Mouse (Mus musculus): ENCODE results near the gene Eif4g2. TPM values are rescaled to one million over a fixed set of nuclear protein-coding genes. Genes with fewer than 3 reads are reported as not detected.

Eif4g2 gene
- 352 and 517 TPM in 2 replicates for polyA plus RNA-seq (2012; ENCODE audit: insufficient read depth, low replicate concordance)

DNA sequence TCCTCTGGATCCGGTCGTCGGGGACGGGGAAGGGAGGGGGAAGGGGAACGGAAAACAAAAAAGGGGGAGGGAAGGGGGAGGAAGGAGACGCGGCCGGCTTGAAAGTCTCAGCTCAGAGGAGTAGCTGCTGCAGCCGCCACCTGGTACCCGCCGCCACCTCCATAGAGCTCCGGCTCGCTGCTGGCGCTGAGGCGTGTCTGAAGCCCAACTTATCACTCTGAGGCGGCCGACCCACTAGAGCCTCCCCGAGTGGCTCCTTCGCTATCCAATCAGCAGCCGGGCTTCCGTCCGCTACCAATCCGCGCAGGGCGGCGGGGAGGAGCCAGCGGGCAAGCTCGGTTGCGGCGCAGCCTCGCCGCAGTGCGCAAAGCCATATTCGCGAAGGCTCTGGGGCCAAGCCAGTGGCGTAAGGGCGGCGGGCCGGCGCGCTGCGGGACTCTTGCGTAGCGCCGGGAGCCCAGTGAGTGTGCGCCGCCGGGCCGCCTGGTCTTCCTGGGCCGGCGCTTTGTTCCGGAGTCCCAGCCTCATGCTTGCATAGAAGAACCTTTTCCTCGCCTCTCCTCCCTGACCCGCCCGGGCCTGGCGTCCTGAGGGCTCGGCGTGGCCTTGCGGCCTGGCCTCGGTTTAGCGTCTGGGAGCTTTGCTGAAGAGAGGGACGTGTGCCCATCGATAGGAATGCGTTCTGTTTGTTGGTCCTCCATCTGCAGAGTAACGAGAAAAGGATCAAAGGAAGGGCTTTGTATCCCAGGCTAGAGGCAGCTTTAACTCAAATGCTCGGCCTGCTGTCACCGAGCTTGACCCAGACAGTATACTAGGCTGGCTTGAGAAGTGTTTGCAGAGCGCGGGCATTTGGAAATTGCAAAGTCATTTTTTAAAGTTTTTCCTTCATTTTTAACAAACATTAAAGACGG is at the start of gene Eif4g2:
Eif4g2 (minus strand) TSS at position 209 of the 911 bp plus-strand sequence.
- H3K4me3 ChIP-seq (replicated peaks), result peak within 1 kb of the TSS; percentile 97
- no peaks in the 10 kb centered on the region for H3K27me3 ChIP-seq (replicated peaks)
- peaks cover 32% of the 10 kb centered on the region for H3K4me1 ChIP-seq
- TF ChIP-seq GATA1 (IDR thresholded peaks at IDR 0.05; ENCODE audit: borderline replicate concordance, low read length) (no peak), FLI1 (IDR thresholded peaks at IDR 0.05; ENCODE audit: low read length) (no peak)
- H3K9me3 ChIP-seq, result no peaks in the 10 kb centered on the region
- peaks cover 42% of the 10 kb centered on the region for H3K36me3 ChIP-seq (replicated peaks; ENCODE audit: low read length)

DNA sequence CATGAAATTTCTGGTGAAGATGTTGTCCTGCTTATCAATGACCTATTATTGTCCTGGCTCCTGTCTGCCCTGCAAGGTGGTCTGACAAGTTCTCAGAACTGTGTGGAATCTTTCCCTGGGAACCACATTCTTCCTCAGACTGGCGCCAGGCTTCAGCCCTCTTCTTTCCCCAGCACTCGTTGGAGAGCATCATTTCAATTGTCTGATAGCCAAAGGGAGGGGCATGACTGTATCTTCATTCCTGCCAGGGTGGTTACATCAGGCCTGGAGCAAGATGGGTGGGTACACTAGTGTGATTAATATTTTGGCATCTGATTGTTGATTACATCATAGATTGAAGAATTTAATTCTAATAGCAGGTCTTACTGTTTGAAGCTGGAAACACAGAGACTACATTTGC is 49.8 kb upstream of the Eif4g2 start:
- Histone ChIP-seq H3K4me1 (peaks cover 4% of the 10 kb centered on the region), H3K4me3 (replicated peaks) (no peak overlapping the region), H3K36me3 (replicated peaks; ENCODE audit: low read length) (no peaks in the 10 kb centered on the region), H3K9me3 (peaks cover 12% of the 10 kb centered on the region; the same call in 1 of the 2 replicates), H3K27me3 (replicated peaks) (peaks cover 8% of the 10 kb centered on the region)
- TF ChIP-seq FLI1 (IDR thresholded peaks at IDR 0.05; ENCODE audit: low read length) (no peak), GATA1 (IDR thresholded peaks at IDR 0.05; ENCODE audit: borderline replicate concordance, low read length) (no peak)

DNA sequence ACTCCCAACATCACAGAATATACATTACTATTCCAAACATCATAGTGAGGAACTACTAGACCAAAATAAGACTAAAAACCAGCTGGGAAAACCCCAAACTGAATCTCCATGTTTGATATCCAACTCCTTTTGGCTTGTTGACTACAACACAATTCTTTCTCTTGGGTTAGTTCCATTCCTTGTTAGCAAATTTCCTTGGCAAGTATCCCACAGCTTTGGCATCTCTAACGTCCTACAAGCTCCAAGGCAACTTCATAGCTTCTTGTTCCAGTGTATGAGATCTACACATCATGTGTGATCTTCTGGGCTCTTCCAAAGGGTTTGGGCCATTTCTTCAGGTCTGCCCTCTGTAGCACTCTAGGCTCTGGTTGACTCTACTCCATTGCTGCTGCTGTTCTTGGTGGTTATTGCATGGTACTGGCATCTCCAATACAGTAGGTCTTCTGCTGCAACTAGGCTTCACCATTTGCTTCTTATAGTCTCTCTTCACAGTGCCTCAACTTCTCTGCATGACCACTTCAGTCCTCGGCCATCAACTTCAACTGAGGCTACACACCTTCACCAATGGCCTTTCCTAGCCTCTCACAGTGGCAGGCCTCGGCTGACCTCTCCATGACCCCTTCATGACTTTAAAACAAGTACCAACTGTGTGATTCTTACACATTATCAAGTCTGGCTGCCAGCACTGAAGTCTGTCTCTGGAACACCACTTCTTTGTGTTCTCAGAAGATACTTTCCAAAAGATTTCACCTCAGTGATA is 44.0 kb upstream of the Eif4g2 start:
- no peaks in the 10 kb centered on the region for H3K36me3 ChIP-seq (replicated peaks; ENCODE audit: low read length)
- H3K27me3 ChIP-seq (replicated peaks), result peaks cover 1% of the 10 kb centered on the region
- H3K4me1 ChIP-seq, result peaks cover 8% of the 10 kb centered on the region
- TF ChIP-seq FLI1 (IDR thresholded peaks at IDR 0.05; ENCODE audit: low read length) (no peak), GATA1 (IDR thresholded peaks at IDR 0.05; ENCODE audit: borderline replicate concordance, low read length) (no peak)
- H3K9me3 ChIP-seq, result peaks cover 12% of the 10 kb centered on the region; the same call in 1 of the 2 replicates
- H3K4me3 ChIP-seq (replicated peaks), result no peak overlapping the region

DNA sequence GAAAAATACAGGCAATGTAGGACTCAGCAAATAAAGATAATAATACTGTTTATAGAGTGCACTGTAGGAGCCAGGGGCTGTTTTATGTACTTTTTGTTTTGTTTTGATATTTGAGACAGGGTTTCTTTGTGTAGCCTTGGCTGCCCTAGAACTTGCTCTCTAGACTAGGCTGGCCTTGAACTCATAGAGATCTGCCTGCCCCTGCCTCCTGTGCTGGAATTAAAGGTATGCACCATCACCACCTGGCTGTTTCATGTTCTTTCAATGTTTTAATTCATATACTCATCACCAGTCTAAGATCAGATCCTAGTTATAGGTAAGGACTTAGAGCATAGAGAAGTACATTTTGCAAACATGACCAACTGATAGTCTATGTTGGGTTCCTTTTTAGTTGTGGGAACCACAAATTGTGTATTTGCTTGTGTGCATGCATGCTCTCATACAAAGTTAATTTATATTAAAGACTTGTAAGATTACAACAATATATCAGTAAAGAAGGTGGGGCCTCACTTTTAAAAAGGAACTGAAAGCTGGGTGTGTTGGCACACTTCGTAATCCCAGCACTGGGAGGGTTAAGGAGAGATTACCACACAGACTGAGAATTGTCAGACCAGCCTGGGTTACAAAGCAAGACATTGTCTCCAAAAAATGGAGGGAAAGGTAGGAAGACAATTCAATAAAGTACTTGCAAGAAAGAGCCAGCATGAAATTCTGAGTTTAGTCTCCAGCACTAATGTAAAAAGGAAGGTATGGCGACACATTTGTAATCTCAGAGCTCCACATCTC is 41.1 kb upstream of the Eif4g2 start:
- no peak for TF ChIP-seq FLI1 (IDR thresholded peaks at IDR 0.05; ENCODE audit: low read length)
- TF ChIP-seq GATA1 (IDR thresholded peaks at IDR 0.05; ENCODE audit: borderline replicate concordance, low read length), result no peak
- Histone ChIP-seq H3K9me3 (no peaks in the 10 kb centered on the region; the same call in 1 of the 2 replicates), H3K36me3 (replicated peaks; ENCODE audit: low read length) (peaks cover 4% of the 10 kb centered on the region), H3K4me1 (peaks cover 17% of the 10 kb centered on the region), H3K27me3 (replicated peaks) (no peaks in the 10 kb centered on the region), H3K4me3 (replicated peaks) (peak overlapping the region; percentile 42)

DNA sequence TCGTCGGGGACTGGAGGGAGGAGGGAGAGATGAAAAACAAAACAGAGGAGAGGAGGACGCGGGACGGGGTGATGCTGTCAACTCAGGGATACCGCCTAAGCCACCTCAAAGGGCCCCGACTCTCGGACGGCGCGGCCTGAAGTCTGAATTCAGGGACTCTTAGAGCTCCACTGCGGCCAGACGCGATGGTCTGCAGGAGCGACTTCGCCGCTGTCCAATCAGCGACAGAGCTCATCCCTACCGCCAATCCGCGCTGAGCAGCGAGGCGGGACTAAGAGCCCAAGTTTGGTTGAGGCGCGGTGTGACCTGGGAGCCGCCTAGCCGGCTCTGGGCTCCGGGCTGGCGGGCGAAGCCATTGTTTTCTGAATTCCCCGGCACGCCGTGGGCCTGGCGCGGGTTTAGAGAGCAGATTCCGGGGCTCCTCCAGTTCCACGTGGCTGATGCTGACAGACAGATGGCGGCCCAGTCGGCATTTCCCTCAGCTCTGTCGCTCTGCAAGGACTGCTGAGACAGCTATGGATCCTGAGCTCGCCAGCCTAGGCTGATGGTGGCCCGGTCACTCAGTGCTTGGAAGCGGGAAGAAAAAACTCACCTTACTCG is 39.8 kb upstream of the Eif4g2 start:
- TF ChIP-seq GATA1 (IDR thresholded peaks at IDR 0.05; ENCODE audit: borderline replicate concordance, low read length) (no peak), FLI1 (IDR thresholded peaks at IDR 0.05; ENCODE audit: low read length) (no peak)
- Histone ChIP-seq H3K36me3 (replicated peaks; ENCODE audit: low read length) (peaks cover 16% of the 10 kb centered on the region), H3K27me3 (replicated peaks) (no peaks in the 10 kb centered on the region), H3K4me3 (replicated peaks) (peak overlapping the region; percentile 96), H3K9me3 (no peaks in the 10 kb centered on the region), H3K4me1 (peaks cover 17% of the 10 kb centered on the region)

DNA sequence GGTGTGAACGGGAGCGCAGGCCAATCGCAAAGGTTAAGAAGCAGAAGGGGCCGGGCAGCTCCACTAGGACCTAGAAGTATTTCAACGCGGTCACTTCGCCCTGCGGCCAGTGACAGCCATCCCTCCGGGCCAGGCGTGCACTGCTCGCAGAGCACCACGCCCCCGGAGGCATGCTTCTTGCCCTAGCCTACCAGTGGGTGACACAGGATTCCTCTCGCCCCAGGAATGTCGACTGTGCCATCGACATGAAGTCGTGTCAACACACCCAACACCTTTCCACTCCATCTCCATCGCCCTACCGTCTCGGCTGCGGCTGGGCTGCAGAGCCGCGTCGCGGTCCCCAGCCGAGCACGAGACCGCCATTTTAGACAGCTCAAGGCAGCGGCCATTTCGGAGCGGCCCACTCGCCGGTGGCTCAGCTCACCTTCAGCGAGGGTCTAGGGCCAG is 39.3 kb upstream of the Eif4g2 start:
- Histone ChIP-seq H3K4me1 (peaks cover 17% of the 10 kb centered on the region), H3K36me3 (replicated peaks; ENCODE audit: low read length) (peaks cover 17% of the 10 kb centered on the region), H3K9me3 (no peaks in the 10 kb centered on the region), H3K4me3 (replicated peaks) (peak overlapping the region; percentile 96), H3K27me3 (replicated peaks) (no peaks in the 10 kb centered on the region)
- no peak for TF ChIP-seq FLI1 (IDR thresholded peaks at IDR 0.05; ENCODE audit: low read length)
- no peak for TF ChIP-seq GATA1 (IDR thresholded peaks at IDR 0.05; ENCODE audit: borderline replicate concordance, low read length)

DNA sequence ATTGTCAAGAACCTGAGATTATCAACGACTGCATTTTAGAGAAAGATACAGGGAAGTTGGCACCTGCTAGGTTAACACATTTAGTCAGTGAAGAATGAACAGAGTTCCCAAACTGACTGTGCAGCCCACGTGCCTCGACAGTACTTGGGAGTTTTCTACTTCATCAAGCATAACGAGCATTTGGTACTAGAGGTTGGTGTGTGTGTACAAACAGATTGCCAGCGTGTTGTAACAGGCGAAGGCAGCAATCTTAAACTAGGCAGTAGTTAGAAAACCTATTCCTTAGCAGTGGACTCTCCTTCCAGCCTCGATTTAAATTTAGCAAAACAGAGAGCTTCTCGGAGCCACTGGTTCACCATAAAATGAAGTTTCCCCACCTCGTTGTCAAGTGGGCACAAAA is 38.7 kb upstream of the Eif4g2 start:
- Histone ChIP-seq H3K4me3 (replicated peaks) (peak overlapping the region; percentile 96), H3K36me3 (replicated peaks; ENCODE audit: low read length) (peaks cover 17% of the 10 kb centered on the region), H3K4me1 (peaks cover 17% of the 10 kb centered on the region), H3K27me3 (replicated peaks) (no peaks in the 10 kb centered on the region), H3K9me3 (no peaks in the 10 kb centered on the region)
- TF ChIP-seq GATA1 (IDR thresholded peaks at IDR 0.05; ENCODE audit: borderline replicate concordance, low read length) (no peak), FLI1 (IDR thresholded peaks at IDR 0.05; ENCODE audit: low read length) (no peak)

DNA sequence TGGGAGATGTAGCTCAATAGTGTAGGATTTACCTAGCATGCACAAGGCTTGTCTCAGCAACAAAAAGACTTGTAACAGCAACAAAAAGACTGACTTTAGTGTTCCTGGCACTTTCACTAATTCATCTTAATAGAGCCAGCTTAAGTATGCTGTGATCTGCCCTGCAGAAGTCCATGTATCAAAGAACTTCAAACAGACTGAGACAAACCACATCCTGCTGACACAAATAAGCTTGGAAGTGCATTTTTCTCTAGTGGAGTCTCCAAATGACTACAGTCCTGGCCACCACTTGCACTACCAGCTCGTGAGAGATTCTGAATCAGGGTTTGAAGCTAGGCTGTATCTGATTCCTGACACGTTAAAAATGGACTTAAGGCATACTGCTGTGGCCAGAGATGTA is 26.7 kb upstream of the Eif4g2 start:
- TF ChIP-seq FLI1 (IDR thresholded peaks at IDR 0.05; ENCODE audit: low read length) (no peak), GATA1 (IDR thresholded peaks at IDR 0.05; ENCODE audit: borderline replicate concordance, low read length) (no peak)
- Histone ChIP-seq H3K4me3 (replicated peaks) (peak overlapping the region; percentile 53), H3K27me3 (replicated peaks) (no peaks in the 10 kb centered on the region), H3K9me3 (peaks cover 5% of the 10 kb centered on the region; the same call in 1 of the 2 replicates), H3K4me1 (peaks cover 22% of the 10 kb centered on the region), H3K36me3 (replicated peaks; ENCODE audit: low read length) (peaks cover 12% of the 10 kb centered on the region)

DNA sequence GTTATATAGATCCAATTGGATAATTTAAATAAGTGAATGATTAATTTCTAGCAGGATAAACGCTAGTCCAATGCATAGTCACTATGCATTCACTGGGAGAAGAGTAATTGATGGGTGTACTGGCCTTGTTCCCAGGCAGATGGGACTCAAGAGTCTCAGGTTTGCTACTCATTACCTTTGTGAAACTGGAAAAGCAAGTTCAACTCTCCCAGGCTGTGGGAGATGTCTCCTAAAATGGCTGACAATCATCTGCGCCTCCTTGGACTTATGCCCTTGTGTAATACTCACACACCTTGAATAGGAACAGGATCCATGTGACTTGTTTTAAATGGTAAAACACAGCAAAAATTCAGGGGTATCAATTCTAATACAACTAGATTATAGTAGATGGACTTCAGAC is 26.3 kb upstream of the Eif4g2 start:
- Histone ChIP-seq H3K4me1 (peaks cover 22% of the 10 kb centered on the region), H3K27me3 (replicated peaks) (no peaks in the 10 kb centered on the region)

More for the DNA sequence above, 26.3 kb upstream of the Eif4g2 start:
- H3K9me3 ChIP-seq, result peaks cover 4% of the 10 kb centered on the region; the same call in 1 of the 2 replicates
- H3K36me3 ChIP-seq (replicated peaks; ENCODE audit: low read length), result peaks cover 9% of the 10 kb centered on the region
- no peak overlapping the region for H3K4me3 ChIP-seq (replicated peaks)
- no peak for TF ChIP-seq GATA1 (IDR thresholded peaks at IDR 0.05; ENCODE audit: borderline replicate concordance, low read length)
- no peak for TF ChIP-seq FLI1 (IDR thresholded peaks at IDR 0.05; ENCODE audit: low read length)

Measured in megakaryocyte, embryonic 14.5 days (primary cell).